Mouse (Mus musculus) limb, embryonic 13.5 days (tissue): ENCODE data around the gene Oas2. TPM values are rescaled to one million over a fixed set of nuclear protein-coding genes. Genes with fewer than 3 reads are reported as not detected.
A peak's percentile ranks its signal among the peaks of the same experiment; 100 is the strongest.

Experiments
- ATAC-seq: fragments of 200-750 bp; cut with Nextera tagmentation; 2 replicates; pipeline ENCODE4 v1.8.0; 2017; ENCODE audit warnings: low read depth, moderate number of reproducible peaks, moderate TSS enrichment; ENCODE audit not compliant: low FRiP score
- H3K27ac ChIP-seq: fragments of 300-500 bp; sonication (generic); 2 replicates; pipeline ENCODE4 v1.5.1; 2015; ENCODE audit warnings: inconsistent platforms, mild to moderate bottlenecking, moderate library complexity
- H3K27me3 ChIP-seq: fragments of 300-500 bp; sonication (generic); 2 replicates; pipeline ENCODE4 v1.6.1; 2015; ENCODE audit warnings: mild to moderate bottlenecking, inconsistent platforms
- H3K36me3 ChIP-seq: fragments of 300-500 bp; sonication (generic); 2 replicates; pipeline ENCODE4 v1.6.1; 2015; ENCODE audit warnings: inconsistent platforms, mild to moderate bottlenecking, moderate library complexity
- H3K4me1 ChIP-seq: fragments of 300-500 bp; sonication (generic); 2 replicates; pipeline ENCODE4 v1.6.1; 2015; ENCODE audit warnings: inconsistent platforms
- H3K4me2 ChIP-seq: fragments of 300-500 bp; sonication (generic); replicated peaks from 2 replicates; pipeline ENCODE4 v1.6.1; 2015; ENCODE audit warnings: inconsistent platforms, mild to moderate bottlenecking, moderate library complexity
- H3K4me3 ChIP-seq: fragments of 300-500 bp; sonication (generic); 2 replicates; pipeline ENCODE4 v1.5.1; 2015; ENCODE audit warnings: moderate library complexity, mild to moderate bottlenecking, inconsistent platforms
- H3K9ac ChIP-seq: fragments of 300-500 bp; sonication (generic); 2 replicates; pipeline ENCODE4 v1.6.1; 2015; ENCODE audit warnings: mild to moderate bottlenecking, inconsistent platforms
- H3K9me3 ChIP-seq: fragments of 300-500 bp; sonication (generic); 2 replicates; pipeline ENCODE4 v1.6.1; 2016; ENCODE audit warnings: inconsistent platforms
- WGBS: fragments of 180-500 bp; shearing (Covaris S2); methylation state at CpG from one replicate; pipeline ENCODE4 v1.1.7; 2015; 5-methylcytosine and 5-hydroxymethylcytosine counted together
- polyA plus RNA-seq: library from polyadenylated mRNA; unstranded; fragments of >200 nt; fragmentation: Nextera tagmentation; extraction: Ambion mirVana; gene quantifications from 2 replicates; pipeline ENCODE4 v1.2.1, GENCODE M21; 2015

The Oas2 gene
- polyA plus RNA-seq, 1 experiment from 2014 or later, result 0.22 TPM

- WGBS, result 80% methylated on average over 10 of the region's 10 CpGs
- no peak for ATAC-seq
- no peak overlapping the region for H3K4me2 ChIP-seq
- H3K27ac ChIP-seq, result no peak overlapping the region
- H3K4me3 ChIP-seq, result no peak overlapping the region
- H3K27me3 ChIP-seq, result peaks cover 9% of the 10 kb centered on the region; the same call in 1 of the 2 replicates
- H3K9me3 ChIP-seq, result no peaks in the 10 kb centered on the region
- no peak overlapping the region for H3K9ac ChIP-seq
- H3K36me3 ChIP-seq, result no peaks in the 10 kb centered on the region
- H3K4me1 ChIP-seq, result no peaks in the 10 kb centered on the region
Observed at GRCm38 (mm10) chr5:120729319-120729718, 20.3 kb downstream of the Oas2 start.

- no peak overlapping the region for H3K4me3 ChIP-seq
- 55% methylated on average over 12 of the region's 12 CpGs for WGBS
- H3K27me3 ChIP-seq, result peaks cover 10% of the 10 kb centered on the region; the same call in 1 of the 2 replicates
Observed at GRCm38 (mm10) chr5:120725811-120726455, 23.7 kb downstream of the Oas2 start.

GRCm38 (mm10) chr5:120721005-120721404, 28.6 kb downstream of the Oas2 start:
- Histone ChIP-seq H3K9me3 (no peaks in the 10 kb centered on the region), H3K4me2 (no peak overlapping the region), H3K9ac (no peak overlapping the region), H3K36me3 (no peaks in the 10 kb centered on the region), H3K27ac (no peak overlapping the region), H3K4me1 (no peaks in the 10 kb centered on the region), H3K4me3 (no peak overlapping the region), H3K27me3 (peaks cover 11% of the 10 kb centered on the region)
- WGBS, result 60% methylated on average over 7 of the region's 7 CpGs
- ATAC-seq, result no peak

More at GRCm38 (mm10) chr5:120725811-120726455, 23.7 kb downstream of the Oas2 start:
- H3K9ac ChIP-seq, result no peak overlapping the region
- H3K27ac ChIP-seq, result no peak overlapping the region
- H3K4me2 ChIP-seq, result no peak overlapping the region
- H3K4me1 ChIP-seq, result no peaks in the 10 kb centered on the region
- H3K9me3 ChIP-seq, result no peaks in the 10 kb centered on the region
- no peak for ATAC-seq
- no peaks in the 10 kb centered on the region for H3K36me3 ChIP-seq

- Histone ChIP-seq H3K27ac (no peak overlapping the region), H3K4me3 (no peak overlapping the region), H3K9me3 (no peaks in the 10 kb centered on the region), H3K4me1 (no peaks in the 10 kb centered on the region), H3K36me3 (no peaks in the 10 kb centered on the region), H3K4me2 (no peak overlapping the region), H3K9ac (no peak overlapping the region), H3K27me3 (peaks cover 29% of the 10 kb centered on the region)
- ATAC-seq, result no peak
- 51% methylated on average over 15 of the region's 15 CpGs for WGBS
Observed at GRCm38 (mm10) chr5:120718600-120719378, 30.9 kb downstream of the Oas2 start.

- no peaks in the 10 kb centered on the region for H3K4me1 ChIP-seq
Observed at GRCm38 (mm10) chr5:120717136-120717535, 32.5 kb downstream of the Oas2 start.

GRCm38 (mm10) chr5:120714314-120714713, 35.3 kb downstream of the Oas2 start:
- H3K27me3 ChIP-seq, result peaks cover 71% of the 10 kb centered on the region
- H3K36me3 ChIP-seq, result no peaks in the 10 kb centered on the region
- no peak overlapping the region for H3K9ac ChIP-seq
- ATAC-seq, result no peak
- 3% methylated on average over 16 of the region's 16 CpGs for WGBS
- no peak overlapping the region for H3K4me3 ChIP-seq
- H3K27ac ChIP-seq, result no peak overlapping the region
- H3K9me3 ChIP-seq, result no peaks in the 10 kb centered on the region
- H3K4me1 ChIP-seq, result peaks cover 23% of the 10 kb centered on the region
- H3K4me2 ChIP-seq, result no peak overlapping the region

More at GRCm38 (mm10) chr5:120717136-120717535, 32.5 kb downstream of the Oas2 start:
- no peak overlapping the region for H3K27ac ChIP-seq
- H3K4me3 ChIP-seq, result no peak overlapping the region
- H3K27me3 ChIP-seq, result peaks cover 43% of the 10 kb centered on the region
- H3K36me3 ChIP-seq, result no peaks in the 10 kb centered on the region
- H3K4me2 ChIP-seq, result no peak overlapping the region
- no peaks in the 10 kb centered on the region for H3K9me3 ChIP-seq
- WGBS, result 69% methylated on average over 10 of the region's 10 CpGs
- ATAC-seq, result peak; percentile 32; the same call in 1 of the 2 replicates
- no peak overlapping the region for H3K9ac ChIP-seq

GRCm38 (mm10) chr5:120712721-120713120, 36.9 kb downstream of the Oas2 start:
- Histone ChIP-seq H3K4me3 (no peak overlapping the region), H3K4me2 (no peak overlapping the region), H3K27me3 (peaks cover 87% of the 10 kb centered on the region), H3K4me1 (peaks cover 28% of the 10 kb centered on the region), H3K9me3 (no peaks in the 10 kb centered on the region), H3K27ac (no peak overlapping the region), H3K9ac (no peak overlapping the region), H3K36me3 (no peaks in the 10 kb centered on the region)
- WGBS, result 75% methylated on average over 8 of the region's 8 CpGs
- no peak for ATAC-seq

- H3K9ac ChIP-seq, result peak within 1 kb of the TSS; percentile 65
- peaks cover 90% of the 10 kb centered on the region for H3K27me3 ChIP-seq
- ATAC-seq, result no peak
- H3K9me3 ChIP-seq, result no peaks in the 10 kb centered on the region
- peaks cover 31% of the 10 kb centered on the region for H3K4me1 ChIP-seq
- peak within 1 kb of the TSS; percentile 58 for H3K4me3 ChIP-seq
- no peaks in the 10 kb centered on the region for H3K36me3 ChIP-seq
- peak within 1 kb of the TSS; percentile 95 for H3K4me2 ChIP-seq
- no peak within 1 kb of the TSS for H3K27ac ChIP-seq
- WGBS, result 41% methylated on average over 3 of the region's 3 CpGs
Observed at GRCm38 (mm10) chr5:120711827-120712226, 37.8 kb downstream of the Oas2 start, which contains the start of gene Dtx1. Dtx1 (minus strand) TSS chr5:120711927.

GRCm38 (mm10) chr5:120711416-120711815, 38.2 kb downstream of the Oas2 start:
- H3K36me3 ChIP-seq, result no peaks in the 10 kb centered on the region
- H3K4me2 ChIP-seq, result peak overlapping the region; percentile 95
- peaks cover 35% of the 10 kb centered on the region for H3K4me1 ChIP-seq
- peaks cover 93% of the 10 kb centered on the region for H3K27me3 ChIP-seq
- peak overlapping the region; percentile 65 for H3K9ac ChIP-seq
- no peak for ATAC-seq
- H3K27ac ChIP-seq, result no peak overlapping the region
- WGBS, result under 1% methylated on average over 43 of the region's 43 CpGs
- no peaks in the 10 kb centered on the region for H3K9me3 ChIP-seq
- H3K4me3 ChIP-seq, result peak overlapping the region; percentile 58

- no peak for ATAC-seq
- 1% methylated on average over 24 of the region's 34 CpGs for WGBS
- peak overlapping the region; percentile 65 for H3K9ac ChIP-seq
Observed at GRCm38 (mm10) chr5:120710826-120711248, 38.8 kb downstream of the Oas2 start.

GRCm38 (mm10) chr5:120710161-120710825, 39.4 kb downstream of the Oas2 start:
- H3K36me3 ChIP-seq, result no peaks in the 10 kb centered on the region
- no peaks in the 10 kb centered on the region for H3K9me3 ChIP-seq
- WGBS, result 2% methylated on average over 39 of the region's 40 CpGs
- H3K9ac ChIP-seq, result peak overlapping the region; percentile 65
- peak overlapping the region; percentile 58 for H3K4me3 ChIP-seq
- H3K4me1 ChIP-seq, result peaks cover 37% of the 10 kb centered on the region
- H3K27me3 ChIP-seq, result peaks cover 90% of the 10 kb centered on the region
- ATAC-seq, result no peak
- H3K27ac ChIP-seq, result no peak overlapping the region; the same call in 1 of the 2 replicates
- peak overlapping the region; percentile 95 for H3K4me2 ChIP-seq

More at GRCm38 (mm10) chr5:120710826-120711248, 38.8 kb downstream of the Oas2 start:
- H3K4me3 ChIP-seq, result peak overlapping the region; percentile 58
- no peak overlapping the region for H3K27ac ChIP-seq
- H3K4me2 ChIP-seq, result peak overlapping the region; percentile 95
- peaks cover 37% of the 10 kb centered on the region for H3K4me1 ChIP-seq
- H3K9me3 ChIP-seq, result no peaks in the 10 kb centered on the region
- peaks cover 93% of the 10 kb centered on the region for H3K27me3 ChIP-seq
- H3K36me3 ChIP-seq, result no peaks in the 10 kb centered on the region

GRCm38 (mm10) chr5:120706976-120707375, 42.7 kb downstream of the Oas2 start:
- Histone ChIP-seq H3K36me3 (no peaks in the 10 kb centered on the region), H3K27ac (no peak overlapping the region), H3K9me3 (no peaks in the 10 kb centered on the region), H3K4me1 (peaks cover 41% of the 10 kb centered on the region), H3K4me3 (peak overlapping the region; percentile 22; the same call in 1 of the 2 replicates), H3K27me3 (peaks cover 78% of the 10 kb centered on the region), H3K9ac (no peak overlapping the region), H3K4me2 (peak overlapping the region; percentile 48)
- 42% methylated on average over 13 of the region's 13 CpGs for WGBS
- no peak for ATAC-seq
